Mouse (Mus musculus): ENCODE measurements around the gene Slc7a1.

- TF ChIP-seq CTCF (IDR thresholded peaks at IDR 0.05; ENCODE audit: extremely low read depth, insufficient read depth, low read length) (no peak), POLR2A (IDR thresholded peaks at IDR 0.05; ENCODE audit: extremely low read depth, insufficient read depth, low read length) (no peak)
Observed at GRCm38 (mm10) chr5:148402641-148403040, 2.9 kb upstream of the Slc7a1 start.
